Mouse (Mus musculus) adrenal gland, adult (tissue): ENCODE data around the gene Scfd2.

Experiments
- DNase-seq, 2 experiments: peaks; one replicate each; pipeline ENCODE4 v3.0.0; 2022 to 2023; ENCODE audit warnings: low spot score in 1 of 2; ENCODE audit not compliant: inconsistent age in 2 of 2

Scfd2 gene

DNA sequence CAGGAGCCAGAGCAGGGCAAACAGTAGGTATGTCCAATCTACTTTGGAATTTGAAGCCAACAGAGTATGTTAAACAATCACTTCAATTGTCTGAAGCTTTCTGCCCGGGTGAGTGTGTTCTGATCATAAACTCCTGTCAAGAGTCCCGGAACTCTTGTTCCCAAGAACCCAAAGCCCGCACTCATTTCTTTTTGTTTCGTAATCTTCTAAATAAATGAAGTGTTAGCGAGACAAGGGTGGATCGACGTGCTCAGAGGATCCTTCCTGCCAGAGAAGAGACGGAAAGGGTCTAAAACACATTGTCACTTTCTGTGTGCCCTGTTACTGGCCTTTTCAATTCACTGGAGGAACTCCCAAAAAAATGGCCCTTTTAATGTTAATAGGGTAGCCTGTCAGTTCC is 342.7 kb downstream of the Scfd2 start:
- DNase-seq, result no peak

DNA sequence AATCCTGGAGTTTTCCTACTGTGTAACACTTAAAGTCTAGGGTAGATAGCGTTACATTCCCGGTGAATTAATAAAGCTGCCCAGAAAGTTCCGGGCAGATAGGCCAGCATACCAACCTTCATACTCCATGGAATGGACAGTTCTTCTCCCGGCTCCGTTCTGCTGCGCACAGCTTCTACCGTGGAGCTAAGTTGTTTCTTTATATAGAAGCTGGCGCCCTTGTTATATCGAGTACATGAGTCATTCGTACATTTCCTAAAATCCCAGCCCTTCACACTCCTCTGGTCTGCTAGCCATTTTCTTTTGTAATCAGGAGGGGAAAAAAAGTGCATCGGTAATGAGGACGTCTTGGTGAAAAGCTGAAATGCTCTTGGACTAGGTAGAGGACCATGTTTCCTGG is 343.5 kb downstream of the Scfd2 start:
- no peak for DNase-seq

DNA sequence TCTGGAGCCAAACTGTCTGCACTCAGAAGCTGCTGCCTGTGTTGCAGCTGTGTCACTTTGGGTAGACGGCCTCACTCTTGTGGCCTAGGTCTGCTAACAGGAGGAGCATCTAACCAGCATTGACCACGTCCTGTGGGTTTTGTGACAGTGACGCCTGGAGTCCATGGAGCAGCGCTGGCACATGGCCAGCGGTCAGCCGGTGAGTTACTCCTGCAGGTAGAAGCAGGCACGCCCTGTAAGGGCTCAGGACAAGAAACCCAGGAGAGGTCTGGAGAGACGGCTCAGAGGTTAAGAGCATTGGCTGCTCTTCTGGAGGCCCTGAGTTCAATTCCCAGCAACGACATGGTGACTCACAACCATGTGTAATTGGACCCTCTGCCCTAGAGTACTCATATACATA is 347.0 kb downstream of the Scfd2 start:
- no peak for DNase-seq

DNA sequence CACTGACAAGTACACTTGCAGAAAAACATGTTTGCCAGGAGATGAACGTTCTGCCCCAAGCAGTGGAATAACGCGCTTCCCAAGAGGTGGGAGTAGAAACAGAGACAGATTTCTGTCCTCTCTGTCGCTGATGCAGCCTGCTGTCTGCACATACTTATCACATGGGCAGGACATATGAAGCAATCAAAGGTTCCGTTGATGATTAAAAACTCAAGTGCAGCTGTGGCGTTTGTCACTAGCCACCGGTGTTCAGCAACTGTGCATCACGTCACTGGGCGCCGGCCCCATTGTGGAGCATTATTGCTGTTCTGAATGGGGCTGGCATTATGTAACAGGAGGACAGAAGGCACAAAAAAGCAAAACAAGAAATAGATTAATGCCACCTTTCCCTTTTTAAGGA is 348.4 kb downstream of the Scfd2 start:
- no peak for DNase-seq

DNA sequence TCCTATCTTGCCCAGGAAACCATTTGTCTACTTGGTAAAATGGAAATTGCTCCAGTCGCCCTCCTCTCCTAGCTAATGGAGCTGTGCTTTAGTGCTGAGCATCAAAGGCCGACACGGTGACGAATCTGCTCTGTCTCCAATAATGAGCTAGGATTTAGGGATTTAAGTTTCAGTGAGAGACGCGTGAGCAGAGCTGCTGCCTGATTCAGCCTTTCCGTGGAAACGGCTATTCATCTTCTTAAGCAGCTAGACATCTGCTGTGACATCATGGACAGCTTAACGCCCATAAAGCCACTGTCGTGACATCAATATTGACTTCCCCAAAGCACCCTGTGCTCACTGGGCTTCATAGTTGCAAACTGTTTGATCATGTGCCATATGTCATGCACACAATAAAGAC is 351.3 kb downstream of the Scfd2 start:
- DNase-seq, result no peak

DNA sequence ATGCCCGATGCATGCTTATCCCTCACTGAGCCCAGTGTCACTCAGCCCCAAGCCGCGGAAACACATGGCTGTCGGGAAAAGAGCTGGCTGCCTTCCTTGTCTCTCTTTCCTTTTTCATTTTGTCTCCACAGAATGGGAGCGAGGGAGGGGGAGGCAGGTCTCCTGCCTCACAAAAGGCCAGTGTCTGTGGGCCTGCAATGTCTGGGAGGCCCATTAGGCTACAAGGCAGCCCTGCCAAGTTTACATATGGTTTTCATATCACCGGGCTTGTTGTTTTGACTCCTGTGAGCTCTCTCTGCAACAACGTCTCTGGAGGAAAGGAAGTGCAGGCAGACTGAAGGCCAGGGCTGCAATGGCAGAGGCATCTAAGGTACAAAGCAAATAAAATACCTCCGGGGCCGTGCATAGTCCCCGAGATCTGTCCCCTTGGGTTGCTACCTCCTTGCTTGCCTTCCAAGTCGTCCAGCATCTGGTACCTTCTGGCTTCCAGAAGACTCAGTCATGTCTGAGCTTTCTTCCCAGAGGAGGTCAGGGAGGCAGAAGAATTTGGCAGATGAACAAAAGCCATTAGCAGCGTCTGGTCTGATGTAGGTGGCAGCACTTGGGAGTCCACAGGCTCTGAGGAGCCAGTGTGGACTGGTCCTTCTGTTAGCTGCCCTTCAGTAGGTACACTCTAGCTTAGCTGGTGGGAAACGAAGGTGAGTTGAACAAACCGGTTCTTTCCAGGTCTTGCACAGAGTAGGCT is 355.9 kb downstream of the Scfd2 start:
- DNase-seq, result peak in 1 of 2 experiments; percentile 36

DNA sequence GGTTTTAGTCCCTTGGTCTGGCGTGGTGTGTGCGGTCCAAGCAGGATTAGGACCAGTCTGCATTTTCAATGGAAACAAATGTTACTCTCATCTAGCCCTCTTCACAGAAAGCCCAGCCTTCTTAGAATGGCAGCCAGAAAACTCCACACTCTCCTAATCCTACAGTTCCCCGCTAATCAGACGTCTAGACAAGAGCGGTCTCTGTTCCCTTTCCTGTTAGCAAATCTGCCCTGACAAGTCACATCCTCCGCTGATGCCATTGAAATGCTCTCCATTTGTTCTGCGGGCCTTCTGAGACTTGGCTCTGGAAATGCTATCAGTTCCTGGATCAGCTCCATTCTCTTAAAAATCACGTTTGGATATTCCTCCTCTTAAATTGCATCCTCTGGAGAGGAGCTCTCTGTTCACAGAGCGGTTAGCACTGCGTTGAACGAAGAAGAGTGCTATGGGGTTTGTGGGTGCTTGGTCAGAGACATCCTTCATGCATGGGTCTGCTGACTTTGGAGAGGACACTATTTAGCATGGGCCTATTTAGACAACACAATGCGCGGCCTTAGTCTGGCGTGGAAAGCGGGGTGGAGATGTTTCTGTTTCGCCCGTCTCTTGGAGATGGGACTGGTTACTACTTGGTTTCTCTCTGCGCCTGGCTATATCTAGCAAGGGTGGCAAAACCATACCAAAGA is 358.3 kb downstream of the Scfd2 start:
- no peak for DNase-seq

DNA sequence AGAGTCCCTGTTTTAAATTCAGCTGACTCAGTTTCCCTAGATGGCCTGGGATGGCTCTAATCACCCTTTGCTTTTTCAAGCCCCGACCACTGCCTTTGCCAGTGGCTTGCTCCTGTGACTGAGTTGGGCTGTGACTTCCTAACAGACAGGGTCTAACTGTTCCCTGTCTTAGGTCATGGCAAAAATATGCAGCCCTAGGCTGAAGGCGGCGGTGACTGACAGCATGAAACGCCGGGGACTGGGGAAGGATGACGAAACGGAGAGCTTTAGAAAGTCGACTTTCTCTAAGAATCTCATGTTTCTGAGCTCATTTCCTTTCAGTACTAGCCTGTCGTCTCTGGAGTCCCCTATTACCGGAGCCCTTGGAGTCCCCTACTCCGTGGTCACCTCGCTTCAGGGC is 359.4 kb downstream of the Scfd2 start:
- DNase-seq, result peak; percentile 39 to 46

DNA sequence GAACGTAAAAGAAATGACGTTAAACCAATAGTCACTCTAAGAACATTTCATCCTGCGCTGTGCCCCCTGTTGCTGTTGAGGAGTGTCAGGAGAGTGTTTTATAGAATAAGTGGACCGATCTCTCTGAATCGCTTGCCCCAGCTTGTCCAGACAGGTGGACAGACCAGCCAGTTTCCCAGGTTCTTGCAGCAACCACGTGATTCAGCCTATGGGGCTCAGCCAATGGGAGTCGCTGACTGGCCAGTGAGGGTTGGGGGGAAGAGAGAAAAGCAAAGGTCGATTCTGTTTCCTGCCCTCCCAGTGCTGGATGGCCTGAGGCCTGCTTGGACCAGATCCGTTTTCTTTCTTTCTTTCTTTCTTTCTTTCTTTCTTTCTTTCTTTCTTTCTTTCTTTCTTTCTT is 359.8 kb downstream of the Scfd2 start:
- DNase-seq, result no peak

DNA sequence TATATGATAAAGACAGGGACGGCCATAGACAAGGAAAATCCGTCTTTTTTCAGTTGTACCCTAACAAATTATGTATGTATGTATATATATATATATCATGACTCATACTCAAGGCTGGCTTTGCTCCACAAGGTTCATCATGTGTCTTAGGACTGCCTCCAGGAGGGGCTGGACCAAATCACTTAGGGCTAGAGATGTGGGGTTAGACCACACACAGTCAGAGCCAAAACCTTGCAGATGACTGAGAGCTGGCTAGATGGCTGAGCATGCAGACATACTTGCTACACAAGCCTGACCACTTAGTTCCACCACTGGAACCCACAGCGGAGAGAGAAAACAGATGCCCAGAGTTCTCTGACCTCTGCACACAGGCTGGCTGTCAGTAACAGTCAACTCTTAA is 363.5 kb downstream of the Scfd2 start:
- no peak for DNase-seq

DNA sequence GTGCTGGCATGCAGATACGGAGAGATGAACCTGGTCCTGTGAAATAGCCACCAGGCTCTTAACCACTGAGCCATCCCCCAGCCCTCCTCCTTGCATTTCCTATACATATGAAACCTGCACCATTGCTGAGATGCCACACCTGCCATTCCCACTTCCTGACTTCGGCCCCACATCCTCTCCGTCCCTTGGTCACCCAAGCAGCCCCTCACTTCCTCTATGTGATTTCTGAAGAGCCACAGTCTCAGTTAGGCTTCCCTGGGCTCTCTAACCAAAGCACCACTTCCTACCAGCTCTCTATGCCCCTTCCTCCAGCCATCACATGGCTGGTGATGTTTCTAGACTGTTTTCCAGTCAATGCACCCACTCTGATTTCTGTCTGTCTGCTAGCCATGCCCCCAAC is 364.9 kb downstream of the Scfd2 start:
- no peak for DNase-seq

DNA sequence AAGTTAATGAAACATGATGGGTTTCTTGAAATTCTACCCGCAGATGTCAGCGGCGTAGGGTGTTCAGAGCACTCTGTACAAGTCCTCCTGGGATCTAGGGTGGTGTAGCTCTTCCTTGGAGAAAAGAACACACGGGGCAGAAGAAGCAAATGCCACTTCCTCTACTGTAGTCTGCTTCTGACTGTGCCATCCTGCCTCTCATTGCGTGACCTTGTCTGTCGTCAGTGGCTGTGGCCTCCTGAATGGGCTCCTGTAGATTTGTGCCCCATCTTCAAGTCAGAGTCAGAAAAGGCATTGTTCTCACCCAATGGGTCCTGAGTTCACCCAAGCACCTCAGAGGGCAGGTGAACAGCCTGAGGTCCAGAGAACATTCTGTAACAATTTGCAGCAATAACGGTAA is 367.0 kb downstream of the Scfd2 start:
- no peak for DNase-seq

DNA sequence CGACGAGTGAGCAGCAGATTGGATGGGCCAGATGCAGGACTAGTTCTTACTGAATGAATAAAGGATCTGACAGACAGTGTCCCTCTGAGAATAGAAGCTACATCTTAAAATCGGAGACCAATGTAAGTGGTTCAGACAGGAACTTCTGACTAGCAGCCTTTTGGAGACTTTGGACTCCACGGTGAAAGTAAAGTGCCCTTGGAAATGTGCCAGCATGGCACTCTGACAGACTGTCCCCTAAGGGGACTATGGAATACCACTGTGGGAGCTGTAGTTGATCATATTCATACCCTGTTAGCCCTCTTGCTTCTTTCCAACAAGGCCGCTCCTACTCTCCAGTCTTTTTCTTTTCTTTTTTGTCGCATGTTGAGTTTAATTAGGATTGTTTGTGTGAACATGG is 368.4 kb downstream of the Scfd2 start:
- DNase-seq, result no peak

DNA sequence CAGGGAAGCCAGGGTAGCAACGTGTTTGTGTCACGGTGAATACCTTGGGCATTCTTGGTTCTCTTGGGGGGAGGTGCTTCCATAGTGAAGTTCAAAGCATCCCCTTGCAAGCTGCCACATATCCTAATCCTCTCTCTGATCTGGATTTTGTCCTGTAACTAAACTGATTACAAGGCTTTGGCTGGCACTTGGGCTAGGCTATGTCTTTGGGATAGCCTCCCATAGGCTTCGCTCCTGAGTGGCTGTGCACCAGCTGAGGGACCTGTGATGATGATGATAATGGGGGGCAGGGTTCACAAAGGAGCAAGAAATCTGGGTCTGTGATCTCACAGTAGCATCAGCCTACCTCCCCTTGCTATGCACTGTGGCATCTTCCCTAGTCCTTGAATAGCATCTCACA is 369.5 kb downstream of the Scfd2 start:
- DNase-seq, result no peak

DNA sequence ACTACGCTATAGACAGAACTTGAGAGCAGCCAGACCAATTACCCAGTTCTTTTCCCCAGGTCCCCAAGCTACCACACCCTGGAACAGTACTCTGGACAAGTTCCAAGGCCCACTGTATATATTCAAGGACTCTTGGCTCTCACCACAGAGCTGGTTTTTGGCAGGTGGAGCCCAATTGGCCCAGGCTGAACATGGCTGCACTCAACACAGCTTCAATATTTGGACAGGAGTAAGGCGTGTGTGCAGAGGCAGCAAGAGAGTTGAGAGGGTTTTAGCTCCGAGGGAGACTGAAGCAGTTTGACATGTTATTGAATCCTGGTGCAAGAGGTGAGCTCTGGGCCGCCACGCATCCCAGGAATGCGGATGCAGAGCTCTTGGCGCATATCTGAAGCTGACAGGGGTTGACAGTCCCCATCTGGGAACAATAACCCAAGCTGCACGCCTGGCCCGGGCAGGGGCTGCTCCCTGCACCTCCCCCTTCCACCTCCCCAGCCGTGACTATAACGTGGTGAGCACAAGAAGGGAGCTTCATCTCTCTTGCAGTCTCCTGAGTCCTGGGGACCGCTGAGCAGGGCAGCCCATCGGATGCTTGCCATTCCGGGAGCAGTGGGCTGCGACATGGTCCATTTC is 370.1 kb downstream of the Scfd2 start:
- peak; percentile 17 to 64 for DNase-seq

DNA sequence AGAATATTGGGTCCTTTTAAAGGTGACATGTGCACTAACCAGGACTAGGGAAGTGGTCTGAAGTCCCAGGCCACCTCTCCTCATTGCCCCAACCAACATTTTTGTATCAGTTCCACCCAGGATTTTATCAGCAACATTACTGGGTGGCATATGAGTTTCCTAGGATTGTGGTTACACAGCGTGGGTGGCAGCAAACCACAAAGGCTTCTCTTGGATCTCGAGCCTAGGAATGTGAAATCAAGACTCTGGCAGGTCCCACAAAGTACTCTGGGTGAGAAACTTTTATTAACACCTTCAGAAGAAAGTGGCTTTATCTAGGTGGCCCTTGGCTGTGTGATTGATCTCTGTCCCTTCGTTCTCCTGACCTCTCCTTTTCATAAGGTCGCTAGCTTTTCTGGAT is 371.2 kb downstream of the Scfd2 start:
- no peak for DNase-seq

DNA sequence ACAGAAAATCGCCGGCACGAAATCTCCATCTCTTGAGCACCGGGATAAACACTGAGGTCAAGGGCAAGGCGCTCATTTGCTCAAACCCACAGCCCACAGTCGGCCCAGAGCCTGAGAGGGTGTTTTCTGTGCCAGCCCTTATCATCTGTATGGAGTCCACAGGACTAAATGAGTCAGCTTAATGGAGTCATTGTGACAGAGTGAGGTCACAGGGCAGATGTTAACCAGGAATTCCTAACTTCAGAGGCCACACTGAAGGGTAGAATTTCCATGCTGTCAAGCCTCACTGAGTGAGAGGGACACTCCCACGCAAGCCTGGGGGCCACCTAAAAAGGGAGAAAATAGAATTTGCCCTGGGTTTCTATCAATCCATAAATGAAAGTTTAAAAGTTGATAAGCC is 371.7 kb downstream of the Scfd2 start:
- DNase-seq, result peak; percentile 40 to 69

DNA sequence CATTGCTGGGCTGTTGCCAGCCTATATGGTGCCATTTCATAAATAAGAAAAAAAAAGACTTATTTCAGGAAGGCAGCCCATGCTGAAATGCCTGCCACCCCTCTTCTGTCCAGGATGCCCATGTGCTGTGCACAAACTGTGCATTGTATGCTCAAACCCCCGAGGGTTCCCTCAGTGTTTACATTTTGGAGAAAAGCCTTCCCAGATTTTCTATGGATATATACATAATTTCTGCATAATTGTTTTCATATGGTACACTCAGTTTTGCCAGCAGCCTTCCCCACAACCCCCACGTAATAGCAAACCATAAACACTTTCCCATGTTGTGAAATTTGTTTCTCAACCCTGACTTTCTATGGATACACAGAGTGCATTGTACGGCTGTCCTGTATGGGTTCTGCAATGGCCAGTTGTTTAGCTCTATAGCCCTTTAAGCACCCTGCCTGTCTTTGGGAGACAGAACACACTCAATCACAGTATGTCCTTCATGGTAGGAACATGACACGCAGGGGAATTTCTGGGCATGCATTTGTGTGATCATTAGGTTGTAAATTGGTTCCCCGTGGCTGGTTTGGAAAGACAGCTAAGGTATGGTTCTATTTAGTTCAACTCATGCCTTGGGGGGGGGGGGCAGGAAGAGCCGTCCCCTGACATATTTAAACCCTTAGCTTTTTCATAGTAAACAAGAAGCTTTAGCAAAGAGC is 372.5 kb downstream of the Scfd2 start:
- no peak for DNase-seq

DNA sequence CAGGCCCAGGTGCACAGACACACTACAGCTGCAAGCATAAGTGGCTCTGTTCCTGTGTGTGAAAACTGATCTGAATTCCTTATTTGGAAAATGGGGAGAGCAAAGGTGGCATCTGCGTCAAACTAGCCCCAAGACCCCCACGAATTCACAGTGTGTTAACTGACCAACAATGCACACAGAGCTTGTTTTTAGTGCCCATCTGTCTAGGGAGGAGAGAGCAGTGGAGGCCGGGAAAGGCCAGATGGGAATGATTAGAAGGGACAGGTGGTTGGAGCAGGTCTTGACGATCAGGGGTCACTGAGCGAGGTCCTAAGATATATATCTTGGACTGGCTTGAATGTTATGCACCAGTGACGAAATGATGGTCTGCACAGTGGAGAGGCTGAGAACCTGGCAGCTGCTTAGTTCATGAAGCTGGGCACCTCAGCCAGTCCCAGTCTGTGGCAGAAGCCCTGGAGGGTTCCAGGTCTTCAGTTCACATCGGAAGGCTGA is 375.7 kb downstream of the Scfd2 start:
- no peak for DNase-seq
